Mouse (Mus musculus): Measurements from ENCODE around the gene Tll2. TPM values are rescaled to one million over a fixed set of nuclear protein-coding genes. Genes with fewer than 3 reads are reported as not detected.

Gene Tll2
- total RNA-seq, 2 experiments from 2014 or later, result not detected

DNA sequence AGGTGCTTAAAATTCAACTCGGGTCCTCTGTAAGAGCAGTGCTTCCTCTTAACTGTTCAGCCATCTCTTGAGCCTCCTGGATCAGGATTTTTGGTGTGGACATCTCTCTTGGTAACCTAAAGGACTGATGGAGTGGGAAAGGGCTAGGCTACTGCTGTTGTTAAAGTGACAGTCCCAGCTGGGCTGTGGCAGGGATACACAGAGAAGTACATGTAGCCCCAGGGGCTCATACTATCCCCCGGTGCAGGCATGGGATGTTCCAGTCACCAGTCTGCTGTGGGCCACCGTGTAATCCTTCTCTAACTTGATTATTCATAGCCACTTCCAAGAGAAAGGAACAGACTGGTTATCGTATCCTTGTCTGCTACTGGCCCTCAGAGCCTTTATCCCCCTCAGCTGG, 109.6 kb downstream of the Tll2 start:
- ATAC-seq (replicated peaks; ENCODE audit: poor library complexity), result no peak

DNA sequence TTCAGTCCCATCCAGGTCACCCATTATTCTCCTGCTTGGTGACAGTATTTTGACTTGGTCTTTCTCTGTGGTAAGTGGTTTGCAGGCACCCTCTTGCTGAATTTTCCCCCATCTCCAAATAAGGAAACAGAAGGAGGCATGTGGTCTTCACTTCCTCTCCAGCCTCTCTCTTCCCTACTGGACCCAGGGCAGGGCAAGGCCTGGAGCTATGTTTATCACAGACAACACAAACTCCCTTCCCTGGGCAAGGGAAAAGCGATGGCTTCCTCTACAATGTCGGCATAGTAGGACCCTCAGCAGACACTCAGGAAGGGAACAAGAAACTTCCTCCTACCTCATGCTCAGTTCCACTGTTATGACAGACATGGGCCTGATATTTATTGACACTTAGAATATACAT, 114.7 kb downstream of the Tll2 start:
- peak; percentile 64 for ATAC-seq (replicated peaks; ENCODE audit: poor library complexity)

DNA sequence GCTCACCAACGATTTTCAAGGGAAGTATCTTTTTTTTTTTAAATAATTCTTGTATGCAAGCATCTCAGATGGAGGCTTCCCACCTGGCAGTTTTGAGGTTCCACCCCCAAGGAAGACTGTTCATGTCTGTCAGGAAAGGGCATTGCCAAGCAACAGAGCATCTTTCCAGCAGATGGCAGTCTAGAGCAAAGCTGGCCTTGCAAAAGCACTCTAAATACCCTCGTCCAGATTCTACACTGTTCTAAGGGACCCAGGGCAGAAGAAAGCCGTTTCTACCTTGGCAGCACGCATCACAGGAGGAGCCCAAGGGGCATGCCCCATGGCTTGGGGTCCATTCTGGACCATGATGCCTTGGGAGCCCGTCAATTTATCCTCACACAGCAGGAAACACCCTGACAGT, 116.8 kb downstream of the Tll2 start:
- peak; percentile 38 for ATAC-seq (replicated peaks; ENCODE audit: poor library complexity)

DNA sequence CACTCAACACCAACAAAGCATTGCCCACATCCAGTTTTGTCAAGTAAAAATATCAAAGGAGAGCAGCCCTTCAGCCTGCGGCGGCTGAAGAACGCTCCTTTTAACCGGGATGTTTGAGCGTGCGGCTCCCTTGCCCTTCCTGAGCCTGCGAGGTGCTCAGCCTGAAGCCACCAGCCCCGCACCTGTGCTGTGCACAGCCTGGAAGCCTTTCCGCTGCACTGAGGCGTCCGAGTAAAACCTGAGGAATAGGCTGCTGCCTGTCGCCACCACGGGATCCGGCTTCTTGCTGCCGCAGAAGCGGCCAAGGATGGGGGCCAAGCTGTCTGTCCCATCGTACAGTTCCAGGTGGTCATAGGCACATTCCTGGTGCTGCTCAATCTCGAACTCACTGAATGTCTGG, 118.1 kb downstream of the Tll2 start:
- no peak for ATAC-seq (replicated peaks; ENCODE audit: poor library complexity)

DNA sequence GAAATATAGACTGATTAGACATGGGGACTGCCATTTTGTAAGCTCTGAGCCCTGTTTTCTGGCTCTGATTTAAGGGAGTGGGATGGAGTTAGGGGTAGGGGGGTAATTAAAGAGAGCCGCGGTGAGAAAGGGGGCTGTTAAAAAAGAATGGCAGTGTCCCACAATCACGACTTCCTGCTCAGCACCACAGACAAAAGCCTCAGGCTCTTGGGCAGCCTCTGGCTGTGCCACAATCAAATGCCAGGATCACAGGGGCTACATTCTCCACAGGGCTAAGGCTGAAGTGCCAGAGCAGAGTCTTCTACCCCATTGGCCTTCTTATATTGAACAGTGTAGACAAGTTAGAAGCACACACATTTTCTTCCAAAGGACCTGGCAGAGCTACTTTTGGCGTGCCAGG, 118.7 kb downstream of the Tll2 start:
- no peak for ATAC-seq (replicated peaks; ENCODE audit: poor library complexity)

DNA sequence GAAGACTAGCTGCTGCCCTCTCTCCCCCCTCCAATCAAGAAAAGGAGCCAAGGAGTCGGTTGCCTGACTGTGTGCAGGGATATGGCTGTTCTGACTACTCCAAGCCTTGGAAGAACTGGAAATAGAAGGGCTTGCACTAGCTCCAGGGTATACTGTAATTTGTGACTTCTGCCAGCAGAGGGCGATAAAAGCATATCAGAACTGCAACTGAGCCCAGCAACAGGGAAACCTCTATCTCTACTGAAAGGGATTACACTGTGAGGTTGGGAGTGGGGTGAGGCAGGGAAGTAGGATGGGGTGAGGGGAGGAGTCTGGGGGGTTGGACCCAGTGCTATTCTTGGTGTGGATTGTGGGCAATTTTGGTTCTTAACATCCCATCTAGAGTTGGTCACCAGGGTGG, 119.9 kb downstream of the Tll2 start:
- ATAC-seq (replicated peaks; ENCODE audit: poor library complexity), result peak; percentile 84

DNA sequence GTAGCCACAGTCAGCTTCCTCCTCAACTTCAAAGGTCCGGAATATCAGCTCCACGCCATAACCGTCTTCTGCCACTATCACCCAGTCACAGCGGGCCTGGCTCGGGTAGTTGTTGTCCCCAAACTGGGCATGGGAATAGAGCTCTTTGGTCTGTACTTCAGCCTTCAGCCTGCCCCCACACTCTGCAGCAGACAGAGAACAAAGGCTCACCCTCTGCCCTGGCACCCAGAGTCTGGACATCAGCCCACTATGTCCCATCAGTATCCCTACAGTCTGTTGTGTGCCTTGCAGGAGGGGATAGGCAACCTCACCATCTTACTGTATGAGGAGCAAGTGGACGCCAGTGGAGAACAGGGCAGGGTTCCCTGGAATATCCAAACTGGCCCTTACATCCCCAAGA, 120.3 kb downstream of the Tll2 start:
- no peak for ATAC-seq (replicated peaks; ENCODE audit: poor library complexity)

DNA sequence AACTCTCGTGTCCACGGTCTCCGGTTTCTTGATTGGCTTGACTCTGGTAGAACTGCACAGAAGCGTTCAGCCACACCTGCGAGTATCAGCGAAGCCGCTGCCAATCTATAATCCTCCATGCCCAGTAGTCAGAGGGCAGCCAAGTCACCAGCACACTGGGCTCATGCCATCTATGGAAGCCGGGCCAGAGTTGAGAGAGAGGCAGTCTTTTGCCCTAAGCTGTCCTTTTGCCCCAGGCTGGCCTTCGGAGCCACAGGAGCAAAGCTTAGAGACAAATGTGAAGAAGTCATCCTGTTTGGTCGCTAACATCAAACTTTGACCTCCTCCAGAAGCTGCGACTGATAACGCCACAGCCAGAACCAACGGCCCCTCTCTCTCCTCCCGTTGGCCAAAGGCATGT, 123.0 kb downstream of the Tll2 start:
- ATAC-seq (replicated peaks; ENCODE audit: poor library complexity), result no peak

DNA sequence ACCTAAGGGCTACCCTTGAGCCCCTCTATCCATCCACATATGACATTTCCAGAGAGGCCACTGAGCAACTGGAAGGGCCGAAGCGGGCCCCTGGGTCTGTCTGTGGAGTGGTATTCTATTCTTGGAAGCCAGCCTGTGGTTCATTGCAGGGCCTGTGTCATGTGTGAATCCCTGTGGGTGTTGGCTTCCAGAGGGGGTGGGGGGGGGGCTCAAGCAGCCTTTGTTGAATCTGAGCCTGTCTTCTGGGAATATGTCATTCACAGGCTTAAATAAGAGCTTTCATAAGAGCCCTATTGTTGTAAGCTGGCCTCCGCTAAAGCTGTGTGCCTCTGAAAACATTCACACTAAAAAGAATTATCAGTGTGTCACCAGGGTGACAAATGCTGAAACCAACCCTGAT, 125.0 kb downstream of the Tll2 start:
- no peak for ATAC-seq (replicated peaks; ENCODE audit: poor library complexity)

DNA sequence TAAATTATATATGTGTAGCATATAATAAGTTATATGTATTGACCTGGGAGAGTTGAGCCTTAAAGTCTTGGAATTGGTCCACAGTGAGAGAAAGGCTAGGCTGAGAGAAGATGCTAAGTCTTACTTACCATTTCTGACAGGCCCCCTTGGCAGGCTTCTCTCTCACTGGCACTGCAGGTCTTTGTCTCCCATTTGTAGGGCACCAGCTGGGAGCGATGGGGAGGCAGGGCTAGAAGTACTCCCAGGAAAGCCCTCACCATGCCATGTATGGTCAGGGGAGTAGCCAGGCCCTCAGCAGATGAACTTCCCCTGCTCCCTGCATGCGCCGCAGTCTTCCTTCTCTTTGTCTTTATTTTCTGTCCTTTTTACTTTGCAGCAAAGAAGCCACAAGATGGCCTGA, 129.7 kb downstream of the Tll2 start, which contains the start of gene Opalin:
TSS of gene Opalin (minus strand) at position 208 of the 400 bp plus-strand sequence.
- ATAC-seq (replicated peaks; ENCODE audit: poor library complexity), result no peak

DNA sequence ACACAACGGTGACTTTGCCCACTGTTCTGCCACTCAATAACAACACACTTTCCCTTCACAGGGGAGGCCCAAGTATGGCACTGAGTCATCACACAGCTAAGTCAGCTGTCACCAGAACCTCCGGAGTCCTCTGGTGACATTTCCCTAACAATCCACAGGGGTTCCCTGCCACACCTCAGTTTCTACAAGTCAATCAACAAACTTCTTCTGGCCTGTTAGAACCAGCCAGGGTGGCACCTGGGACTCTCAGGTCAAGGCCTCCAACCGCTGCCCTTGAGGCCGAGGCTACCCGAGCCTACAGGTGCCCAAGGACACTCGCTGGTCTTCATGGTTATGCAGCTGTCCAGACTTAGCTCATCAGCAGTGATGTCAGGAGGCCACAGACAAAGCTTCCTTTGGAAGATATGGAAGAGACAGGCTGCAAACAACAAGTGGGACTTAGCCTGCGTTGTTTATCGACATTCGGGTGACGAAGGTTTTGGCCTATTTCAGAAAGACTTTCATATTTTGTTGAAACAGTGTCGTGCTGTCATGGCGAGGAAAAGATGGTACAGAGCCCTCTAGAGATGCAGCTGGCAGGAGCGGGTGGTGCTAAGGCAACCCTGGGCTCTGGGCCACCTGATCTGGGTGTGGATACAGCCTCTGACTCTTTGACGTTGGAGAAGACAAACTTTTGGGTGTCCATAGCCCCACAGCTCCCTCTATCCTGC, 132.7 kb downstream of the Tll2 start:
- no peak for ATAC-seq (replicated peaks; ENCODE audit: poor library complexity)

DNA sequence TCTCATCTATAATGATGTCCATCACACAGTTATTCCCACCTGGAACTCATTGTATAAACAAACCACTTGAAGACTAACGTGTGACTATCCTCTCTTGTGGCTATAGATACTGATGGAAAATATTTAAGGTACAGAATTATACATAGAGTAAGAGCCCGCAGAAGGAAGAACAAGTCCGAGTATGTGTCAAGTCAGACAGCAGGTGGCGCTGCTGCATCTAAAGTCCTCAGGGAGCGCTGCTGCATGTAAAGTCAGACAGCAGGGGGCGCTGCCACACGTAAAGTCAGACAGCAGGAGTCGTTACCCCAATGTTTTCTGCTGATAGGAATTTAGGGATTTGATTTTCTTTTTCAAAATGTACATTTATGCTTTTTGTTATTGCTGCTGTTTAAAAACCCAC, 135.1 kb downstream of the Tll2 start:
- peak; percentile 100 for ATAC-seq (replicated peaks; ENCODE audit: poor library complexity)

DNA sequence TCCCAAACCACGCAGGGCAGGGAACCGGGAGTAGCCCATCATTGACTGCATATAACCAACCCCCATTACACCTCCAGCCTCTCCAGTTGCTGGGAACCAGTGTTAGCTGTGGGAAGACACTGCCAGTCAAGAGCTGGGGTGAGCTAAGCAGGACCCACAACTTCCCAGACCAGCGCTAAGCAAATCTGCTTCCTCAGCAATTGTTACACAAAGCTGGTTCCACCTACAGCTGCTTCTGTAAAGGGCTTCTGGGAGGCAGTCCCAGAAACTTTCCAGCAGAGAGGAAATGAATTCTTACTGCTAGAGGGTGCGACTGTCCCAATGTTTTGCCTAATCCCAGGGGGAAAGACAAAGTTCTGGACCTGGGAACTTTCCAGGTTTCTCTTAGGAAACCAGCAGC, 151.9 kb downstream of the Tll2 start:
- ATAC-seq (replicated peaks; ENCODE audit: poor library complexity), result no peak

DNA sequence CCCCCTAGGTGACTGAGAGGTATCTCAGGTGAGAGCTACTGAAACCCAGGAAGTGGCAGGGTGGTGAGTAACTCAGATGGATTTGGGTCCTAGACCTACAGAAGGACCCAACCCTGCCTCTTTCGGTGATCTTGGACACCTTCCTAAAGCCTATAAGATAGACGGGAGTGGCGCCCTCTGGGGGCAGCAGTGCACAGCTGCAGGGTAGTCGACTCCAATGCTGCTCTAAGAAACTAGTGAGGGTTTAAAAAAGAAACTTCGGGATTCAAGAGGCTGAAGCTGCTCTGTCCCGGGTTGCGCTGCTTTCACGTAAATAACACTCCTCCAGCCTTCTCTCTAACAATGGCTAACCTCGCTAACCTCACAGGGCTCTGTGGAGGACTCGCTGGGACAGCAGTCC, 153.1 kb downstream of the Tll2 start:
- peak; percentile 90 for ATAC-seq (replicated peaks; ENCODE audit: poor library complexity)

DNA sequence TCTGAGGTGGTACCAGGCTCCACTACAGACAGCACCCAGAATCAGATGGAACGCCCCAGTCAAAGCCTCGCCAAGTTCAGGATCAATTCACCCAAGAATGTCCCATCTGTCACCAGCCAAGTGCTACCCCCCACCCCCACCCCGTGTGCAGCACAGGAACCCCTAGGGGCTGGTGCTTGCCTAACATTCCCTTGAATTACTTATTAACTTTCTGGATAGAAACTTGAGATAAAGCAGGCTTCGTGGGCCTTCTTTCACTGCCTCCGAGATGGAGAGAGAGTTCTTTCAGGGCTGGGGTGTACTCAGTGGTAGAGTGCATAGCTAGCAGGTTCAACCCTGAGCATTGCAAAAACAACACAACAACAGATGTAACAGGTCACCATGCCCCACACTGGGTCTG, 154.4 kb downstream of the Tll2 start:
- no peak for ATAC-seq (replicated peaks; ENCODE audit: poor library complexity)

DNA sequence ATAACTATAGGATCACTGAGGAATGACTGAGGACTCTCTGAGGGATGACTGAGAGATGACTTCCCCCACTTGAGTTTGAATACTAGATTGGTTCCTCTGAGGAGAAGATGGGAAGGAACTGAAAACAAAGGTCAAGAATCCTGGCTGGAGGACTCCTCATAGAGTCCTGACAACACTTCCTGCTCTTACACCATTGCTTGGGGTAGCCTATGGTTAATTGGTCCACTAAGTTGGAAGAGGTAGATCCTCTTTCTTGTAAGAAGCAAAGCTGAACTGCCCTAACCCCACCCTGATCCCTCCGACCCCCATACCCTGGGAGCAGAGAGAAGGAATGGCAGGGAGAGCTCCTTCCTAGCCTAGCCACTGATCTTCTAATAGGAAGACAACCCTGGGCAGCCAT, 154.9 kb downstream of the Tll2 start:
- ATAC-seq (replicated peaks; ENCODE audit: poor library complexity), result peak; percentile 66

DNA sequence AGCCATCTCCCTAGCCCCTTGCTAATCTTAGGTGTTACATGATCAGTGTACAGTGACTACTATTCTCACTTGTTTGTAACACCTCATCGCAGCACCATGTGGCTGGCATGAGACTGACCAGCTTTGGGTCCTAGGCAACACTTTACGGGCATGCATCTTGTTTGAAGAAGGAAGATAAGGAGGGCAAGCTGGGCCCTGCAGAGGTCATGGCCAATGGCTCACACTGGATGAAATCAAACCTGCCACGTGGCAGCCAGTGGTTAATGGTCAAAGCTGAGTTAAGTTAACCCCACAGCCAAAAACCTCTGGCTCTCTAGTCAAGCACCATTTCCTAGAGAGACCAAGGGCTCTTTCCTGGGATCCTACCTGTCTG, 158.5 kb downstream of the Tll2 start:
- ATAC-seq (replicated peaks; ENCODE audit: poor library complexity), result no peak

DNA sequence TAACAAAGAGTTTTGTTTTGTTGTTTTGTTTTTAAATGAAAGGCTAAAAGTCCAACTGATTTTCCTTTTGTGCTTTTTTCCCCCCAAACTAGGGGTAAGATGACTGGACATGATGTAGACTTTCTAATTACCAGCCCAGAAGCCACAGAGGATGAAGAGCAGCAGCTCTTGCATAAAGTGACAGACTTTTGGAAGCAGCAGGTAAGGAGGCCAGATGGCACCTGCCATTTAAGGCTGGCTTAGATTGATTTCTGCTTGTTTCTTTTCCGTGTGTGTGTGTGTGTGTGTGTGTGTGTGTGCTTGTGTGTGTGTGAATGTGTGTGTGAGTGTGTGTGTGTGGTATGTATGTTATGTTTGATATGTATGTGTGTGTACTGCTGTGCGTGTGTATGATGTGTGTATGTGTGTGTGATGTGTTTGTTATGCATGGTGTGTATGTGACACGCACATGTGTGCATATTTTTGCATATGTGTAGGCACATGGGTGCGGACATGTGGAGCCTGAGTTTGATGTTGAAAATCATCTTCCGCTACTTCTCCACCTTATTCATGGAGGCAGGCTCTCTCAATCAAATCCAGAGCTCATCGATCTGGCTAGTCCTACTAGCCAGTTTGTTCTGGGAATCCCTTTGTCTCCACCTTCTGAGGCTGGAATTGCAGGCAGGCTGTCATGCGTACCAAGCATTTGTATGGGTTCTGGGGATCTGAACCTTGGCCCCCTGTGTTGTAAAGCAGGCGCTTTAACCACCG, 159.0 kb downstream of the Tll2 start:
- no peak for ATAC-seq (replicated peaks; ENCODE audit: poor library complexity)

DNA sequence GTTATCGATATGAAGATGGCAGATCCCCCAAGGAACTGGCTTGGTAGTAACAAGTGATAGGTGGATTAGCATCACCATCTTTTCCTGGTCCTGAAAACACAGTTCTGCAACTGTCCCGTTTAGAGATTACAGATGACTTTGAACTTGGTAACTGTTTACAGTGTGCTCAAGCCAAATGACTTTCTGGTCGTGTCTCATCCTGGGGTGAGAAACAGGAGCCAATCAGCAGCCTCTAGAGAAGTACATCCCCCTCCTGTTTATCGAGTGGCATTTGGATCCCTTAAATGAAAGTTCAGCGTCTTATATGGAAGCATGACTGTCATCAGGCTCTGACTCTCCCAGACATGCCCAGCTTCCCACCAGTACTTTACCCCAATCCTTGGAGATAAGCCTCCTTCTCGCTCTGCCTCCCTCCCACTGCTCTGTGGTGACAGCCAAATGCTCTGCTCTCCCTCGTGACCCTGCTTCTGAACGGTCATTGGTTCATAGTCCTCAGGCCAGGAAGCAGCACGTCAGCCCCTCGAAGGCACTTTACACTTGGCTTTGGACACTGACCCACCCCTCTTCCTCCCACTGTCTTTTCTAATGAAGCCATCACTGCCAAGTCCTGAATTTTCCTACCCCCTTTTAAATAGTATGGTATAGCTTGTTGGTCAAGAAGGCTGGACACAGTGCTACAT, 161.4 kb downstream of the Tll2 start:
- no peak for ATAC-seq (replicated peaks; ENCODE audit: poor library complexity)

DNA sequence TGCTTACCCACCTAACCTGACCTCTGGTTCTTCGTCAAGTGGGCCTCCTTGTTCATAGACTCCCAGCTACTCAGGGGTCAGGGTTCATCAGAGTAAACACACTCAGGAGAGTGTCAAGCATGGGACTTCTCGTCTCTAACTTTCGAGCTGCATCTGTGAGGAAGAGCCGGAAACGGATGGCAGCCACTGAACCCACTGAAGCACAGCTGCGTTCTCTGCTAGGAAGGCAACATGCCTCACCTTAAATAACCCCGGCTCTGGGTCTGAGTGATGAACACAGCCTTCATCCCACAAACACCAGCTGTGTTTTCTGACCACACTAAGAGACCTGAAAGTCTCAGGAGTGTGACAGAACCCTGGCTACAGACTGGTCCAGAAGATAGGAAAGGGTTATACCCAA, 167.5 kb downstream of the Tll2 start:
- ATAC-seq (replicated peaks; ENCODE audit: poor library complexity), result peak; percentile 88

DNA sequence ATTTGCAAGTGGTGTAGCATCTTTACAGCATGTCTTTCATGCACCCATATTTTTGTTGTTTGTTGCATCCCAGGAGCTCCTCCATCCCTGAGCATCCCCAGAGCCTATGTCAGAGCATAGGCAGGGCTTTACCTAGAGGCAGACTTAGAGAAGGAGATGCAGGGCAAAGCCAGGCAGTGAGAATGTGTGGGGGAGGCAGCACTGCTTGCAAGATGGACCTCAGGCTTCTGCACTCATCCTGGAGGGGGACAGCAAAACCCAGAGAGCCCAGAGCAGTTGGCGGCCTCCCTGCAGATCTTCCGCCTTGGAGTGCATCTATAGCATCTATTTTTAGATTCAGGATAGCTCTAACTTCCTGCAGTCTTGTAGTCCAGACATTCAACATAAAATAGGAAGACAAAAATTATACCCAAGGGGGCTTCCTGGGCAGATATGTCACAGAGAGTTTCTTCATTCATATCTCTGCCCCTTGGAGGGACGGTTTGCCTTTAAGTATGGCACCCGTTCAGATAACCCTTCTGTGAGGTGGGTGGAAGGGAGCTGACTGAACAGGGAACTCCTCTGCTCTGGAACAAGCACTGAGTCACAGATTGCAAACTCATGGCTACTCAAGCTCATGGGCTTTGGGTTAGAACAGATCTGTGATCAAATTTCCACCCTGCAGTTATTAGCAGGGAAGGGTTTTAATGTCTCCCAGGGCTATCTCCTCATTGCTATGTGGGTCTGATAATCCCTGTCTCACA, 170.7 kb downstream of the Tll2 start:
- ATAC-seq (replicated peaks; ENCODE audit: poor library complexity), result 0 out of 2 replicates have a peak, but pooled peaks have one; percentile 29

Data from megakaryocyte progenitor cell, adult 5-6 weeks (primary cell).